Mouse (Mus musculus): ENCODE results near the gene Ano3. TPM values are rescaled to one million over a fixed set of nuclear protein-coding genes. Genes with fewer than 3 reads are reported as not detected.

Ano3 gene
- polyA plus RNA-seq, 1 experiment, result not detected

- no peaks in the 10 kb centered on the region for H3K4me1 ChIP-seq (ENCODE audit: control insufficient read depth, insufficient read depth, insufficient read length, low read length)
- H3K4me3 ChIP-seq (ENCODE audit: low read depth, low read length), result no peak overlapping the region
- 91% methylated on average over 3 of the region's 3 CpGs for WGBS
- no peaks in the 10 kb centered on the region for H3K36me3 ChIP-seq (ENCODE audit: control insufficient read depth, insufficient read depth, low read length)
- H3K27ac ChIP-seq (ENCODE audit: insufficient read depth, low read depth, low read length), result no peak overlapping the region
- H3K27me3 ChIP-seq (ENCODE audit: control insufficient read depth, insufficient read depth, low read length), result no peaks in the 10 kb centered on the region
- TF ChIP-seq POLR2A (IDR thresholded peaks at IDR 0.05; ENCODE audit: low read depth, low read length), result no peak
- no peak for TF ChIP-seq CTCF (IDR thresholded peaks at IDR 0.05; ENCODE audit: extremely low read depth, insufficient read length, insufficient replicate concordance, low read depth, low read length)
Observed at GRCm38 (mm10) chr2:110965398-110965797, 14.7 kb upstream of the Ano3 start.

- Histone ChIP-seq H3K36me3 (ENCODE audit: control insufficient read depth, insufficient read depth, low read length) (no peaks in the 10 kb centered on the region), H3K4me1 (ENCODE audit: control insufficient read depth, insufficient read depth, insufficient read length, low read length) (no peaks in the 10 kb centered on the region), H3K27me3 (ENCODE audit: control insufficient read depth, insufficient read depth, low read length) (no peaks in the 10 kb centered on the region; the same call in 1 of the 2 replicates), H3K27ac (ENCODE audit: insufficient read depth, low read depth, low read length) (no peak overlapping the region), H3K4me3 (ENCODE audit: low read depth, low read length) (no peak overlapping the region)
- TF ChIP-seq CTCF (IDR thresholded peaks at IDR 0.05; ENCODE audit: extremely low read depth, insufficient read length, insufficient replicate concordance, low read depth, low read length) (no peak), POLR2A (IDR thresholded peaks at IDR 0.05; ENCODE audit: low read depth, low read length) (no peak)
- WGBS, result 56% methylated on average over 3 of the region's 3 CpGs
Observed at GRCm38 (mm10) chr2:110950432-110950803, 305 bp downstream of the Ano3 start.

- Histone ChIP-seq H3K27me3 (ENCODE audit: control insufficient read depth, insufficient read depth, low read length) (no peaks in the 10 kb centered on the region; the same call in 1 of the 2 replicates), H3K36me3 (ENCODE audit: control insufficient read depth, insufficient read depth, low read length) (no peaks in the 10 kb centered on the region), H3K4me1 (ENCODE audit: control insufficient read depth, insufficient read depth, insufficient read length, low read length) (no peaks in the 10 kb centered on the region), H3K27ac (ENCODE audit: insufficient read depth, low read depth, low read length) (no peak overlapping the region), H3K4me3 (ENCODE audit: low read depth, low read length) (no peak overlapping the region)
- TF ChIP-seq POLR2A (IDR thresholded peaks at IDR 0.05; ENCODE audit: low read depth, low read length) (no peak), CTCF (IDR thresholded peaks at IDR 0.05; ENCODE audit: extremely low read depth, insufficient read length, insufficient replicate concordance, low read depth, low read length) (no peak)
- 8% methylated on average over 20 of the region's 20 CpGs for WGBS
Observed at GRCm38 (mm10) chr2:110949679-110950431, 868 bp downstream of the Ano3 start.

- H3K27me3 ChIP-seq (ENCODE audit: control insufficient read depth, insufficient read depth, low read length), result no peaks in the 10 kb centered on the region; the same call in 1 of the 2 replicates
- H3K27ac ChIP-seq (ENCODE audit: insufficient read depth, low read depth, low read length), result no peak overlapping the region
- TF ChIP-seq CTCF (IDR thresholded peaks at IDR 0.05; ENCODE audit: extremely low read depth, insufficient read length, insufficient replicate concordance, low read depth, low read length) (no peak), POLR2A (IDR thresholded peaks at IDR 0.05; ENCODE audit: low read depth, low read length) (no peak)
- 58% methylated on average over 1 of the region's 1 CpGs for WGBS
- H3K4me3 ChIP-seq (ENCODE audit: low read depth, low read length), result no peak overlapping the region
- H3K36me3 ChIP-seq (ENCODE audit: control insufficient read depth, insufficient read depth, low read length), result no peaks in the 10 kb centered on the region
- H3K4me1 ChIP-seq (ENCODE audit: control insufficient read depth, insufficient read depth, insufficient read length, low read length), result no peaks in the 10 kb centered on the region
Observed at GRCm38 (mm10) chr2:110945171-110945570, 5.6 kb downstream of the Ano3 start.

- no peaks in the 10 kb centered on the region for H3K27me3 ChIP-seq (ENCODE audit: control insufficient read depth, insufficient read depth, low read length)
- TF ChIP-seq POLR2A (IDR thresholded peaks at IDR 0.05; ENCODE audit: low read depth, low read length), result no peak
- TF ChIP-seq CTCF (IDR thresholded peaks at IDR 0.05; ENCODE audit: extremely low read depth, insufficient read length, insufficient replicate concordance, low read depth, low read length), result no peak
- H3K4me1 ChIP-seq (ENCODE audit: control insufficient read depth, insufficient read depth, insufficient read length, low read length), result no peaks in the 10 kb centered on the region
- no peak overlapping the region for H3K4me3 ChIP-seq (ENCODE audit: low read depth, low read length)
- H3K27ac ChIP-seq (ENCODE audit: insufficient read depth, low read depth, low read length), result no peak overlapping the region
- no peaks in the 10 kb centered on the region for H3K36me3 ChIP-seq (ENCODE audit: control insufficient read depth, insufficient read depth, low read length)
Observed at GRCm38 (mm10) chr2:110935691-110936090, 15.0 kb downstream of the Ano3 start.

- TF ChIP-seq CTCF (IDR thresholded peaks at IDR 0.05; ENCODE audit: extremely low read depth, insufficient read length, insufficient replicate concordance, low read depth, low read length) (no peak), POLR2A (IDR thresholded peaks at IDR 0.05; ENCODE audit: low read depth, low read length) (no peak)
- Histone ChIP-seq H3K4me3 (ENCODE audit: low read depth, low read length) (no peak overlapping the region), H3K4me1 (ENCODE audit: control insufficient read depth, insufficient read depth, insufficient read length, low read length) (no peaks in the 10 kb centered on the region), H3K27ac (ENCODE audit: insufficient read depth, low read depth, low read length) (no peak overlapping the region), H3K27me3 (ENCODE audit: control insufficient read depth, insufficient read depth, low read length) (no peaks in the 10 kb centered on the region), H3K36me3 (ENCODE audit: control insufficient read depth, insufficient read depth, low read length) (no peaks in the 10 kb centered on the region)
Observed at GRCm38 (mm10) chr2:110929126-110929525, 21.6 kb downstream of the Ano3 start.

- WGBS, result 70% methylated on average over 2 of the region's 2 CpGs
- no peak for TF ChIP-seq POLR2A (IDR thresholded peaks at IDR 0.05; ENCODE audit: low read depth, low read length)
- TF ChIP-seq CTCF (IDR thresholded peaks at IDR 0.05; ENCODE audit: extremely low read depth, insufficient read length, insufficient replicate concordance, low read depth, low read length), result no peak
- Histone ChIP-seq H3K27me3 (ENCODE audit: control insufficient read depth, insufficient read depth, low read length) (no peaks in the 10 kb centered on the region), H3K4me3 (ENCODE audit: low read depth, low read length) (no peak overlapping the region), H3K4me1 (ENCODE audit: control insufficient read depth, insufficient read depth, insufficient read length, low read length) (no peaks in the 10 kb centered on the region), H3K27ac (ENCODE audit: insufficient read depth, low read depth, low read length) (no peak overlapping the region), H3K36me3 (ENCODE audit: control insufficient read depth, insufficient read depth, low read length) (no peaks in the 10 kb centered on the region)
Observed at GRCm38 (mm10) chr2:110909506-110909905, 41.2 kb downstream of the Ano3 start.
